Mouse (Mus musculus): ENCODE data around the gene Ttc34. TPM values are rescaled to one million over a fixed set of nuclear protein-coding genes. Genes with fewer than 3 reads are reported as not detected.

The Ttc34 gene
- polyA plus RNA-seq, 1 experiment: not detected

DNA sequence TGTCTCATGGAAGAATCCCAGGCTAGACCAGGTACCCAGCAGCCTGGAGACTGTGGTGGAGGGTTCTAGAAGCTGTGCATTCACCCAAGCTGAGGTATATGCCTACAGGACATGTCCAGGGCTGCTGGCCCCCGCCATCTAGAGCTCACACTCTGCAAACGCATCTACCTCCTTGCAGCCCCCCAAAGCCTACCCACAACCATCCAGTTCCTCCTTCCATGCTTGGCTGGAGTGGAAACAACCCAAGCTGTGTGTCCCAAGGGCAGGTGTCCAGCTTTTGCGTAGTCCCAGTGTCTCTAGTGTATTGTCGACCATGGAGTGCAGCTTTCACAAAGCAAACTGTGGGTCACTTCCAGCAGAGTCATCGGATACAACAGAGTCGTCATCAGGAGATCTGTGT is 30.0 kb downstream of the Ttc34 start:
- Histone ChIP-seq H3K4me1 (ENCODE audit: control insufficient read depth, insufficient read depth, low read length) (peaks cover 6% of the 10 kb centered on the region), H3K27ac (ENCODE audit: insufficient read depth, low read depth, low read length) (no peak overlapping the region), H3K4me3 (ENCODE audit: insufficient read depth, low read length) (no peak overlapping the region)
- TF ChIP-seq CTCF (IDR thresholded peaks at IDR 0.05; ENCODE audit: low read depth, low read length) (no peak), POLR2A (IDR thresholded peaks at IDR 0.05; ENCODE audit: borderline replicate concordance, low read depth, low read length) (no peak)

- no peak within 1 kb of the TSS for H3K4me3 ChIP-seq (ENCODE audit: insufficient read depth, low read length)
- no peak within 1 kb of the TSS for H3K27ac ChIP-seq (ENCODE audit: insufficient read depth, low read depth, low read length)
- TF ChIP-seq CTCF (IDR thresholded peaks at IDR 0.05; ENCODE audit: low read depth, low read length) (no peak), POLR2A (IDR thresholded peaks at IDR 0.05; ENCODE audit: borderline replicate concordance, low read depth, low read length) (no peak)
Measured at GRCm38 (mm10) chr4:154869440-154869839, 32.2 kb downstream of the Ttc34 start, which contains the start of gene Mmel1. Gene Mmel1, plus strand, starts transcription at chr4:154869585.

DNA sequence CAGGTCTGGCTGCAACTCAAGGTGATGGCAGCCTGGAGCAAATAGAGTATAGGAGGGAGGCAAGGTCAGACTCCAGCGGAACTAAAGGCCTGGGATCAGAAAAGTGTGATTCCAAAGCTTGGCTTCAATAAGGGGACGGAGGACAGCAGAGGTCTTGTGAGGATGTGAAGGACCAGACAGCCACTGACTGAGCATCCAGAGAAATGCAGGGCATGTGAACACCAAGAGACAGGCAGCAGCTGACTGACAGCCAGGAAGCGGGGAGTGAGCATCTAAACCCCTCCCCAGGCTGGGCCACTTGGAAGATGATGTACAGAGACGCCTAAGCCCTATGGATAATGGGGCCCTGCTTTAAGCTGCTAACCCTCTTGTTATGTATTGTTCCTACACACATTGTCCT is 33.5 kb downstream of the Ttc34 start:
- no peak for TF ChIP-seq CTCF (IDR thresholded peaks at IDR 0.05; ENCODE audit: low read depth, low read length)
- no peak for TF ChIP-seq POLR2A (IDR thresholded peaks at IDR 0.05; ENCODE audit: borderline replicate concordance, low read depth, low read length)
- Histone ChIP-seq H3K4me1 (ENCODE audit: control insufficient read depth, insufficient read depth, low read length) (no peaks in the 10 kb centered on the region), H3K27ac (ENCODE audit: insufficient read depth, low read depth, low read length) (no peak overlapping the region), H3K4me3 (ENCODE audit: insufficient read depth, low read length) (no peak overlapping the region)

More at GRCm38 (mm10) chr4:154869440-154869839, 32.2 kb downstream of the Ttc34 start, which contains the start of gene Mmel1:
- peaks cover 3% of the 10 kb centered on the region for H3K4me1 ChIP-seq (ENCODE audit: control insufficient read depth, insufficient read depth, low read length)

- Histone ChIP-seq H3K4me3 (ENCODE audit: insufficient read depth, low read length) (no peak overlapping the region), H3K27ac (ENCODE audit: insufficient read depth, low read depth, low read length) (no peak overlapping the region), H3K4me1 (ENCODE audit: control insufficient read depth, insufficient read depth, low read length) (no peaks in the 10 kb centered on the region)
- TF ChIP-seq CTCF (IDR thresholded peaks at IDR 0.05; ENCODE audit: low read depth, low read length) (no peak), POLR2A (IDR thresholded peaks at IDR 0.05; ENCODE audit: borderline replicate concordance, low read depth, low read length) (no peak)
Measured at GRCm38 (mm10) chr4:154871757-154872251, 34.5 kb downstream of the Ttc34 start.

GRCm38 (mm10) chr4:154873186-154873585 is 35.9 kb downstream of the Ttc34 start:
- no peak overlapping the region for H3K27ac ChIP-seq (ENCODE audit: insufficient read depth, low read depth, low read length)
- no peak for TF ChIP-seq POLR2A (IDR thresholded peaks at IDR 0.05; ENCODE audit: borderline replicate concordance, low read depth, low read length)
- TF ChIP-seq CTCF (IDR thresholded peaks at IDR 0.05; ENCODE audit: low read depth, low read length): no peak
- H3K4me3 ChIP-seq (ENCODE audit: insufficient read depth, low read length): no peak overlapping the region
- H3K4me1 ChIP-seq (ENCODE audit: control insufficient read depth, insufficient read depth, low read length): peaks cover under 1% of the 10 kb centered on the region

GRCm38 (mm10) chr4:154877864-154878548 is 40.7 kb downstream of the Ttc34 start:
- no peak for TF ChIP-seq POLR2A (IDR thresholded peaks at IDR 0.05; ENCODE audit: borderline replicate concordance, low read depth, low read length)
- peak; percentile 61 for TF ChIP-seq CTCF (IDR thresholded peaks at IDR 0.05; ENCODE audit: low read depth, low read length)
- H3K27ac ChIP-seq (ENCODE audit: insufficient read depth, low read depth, low read length): 0 out of 2 replicates have a peak overlapping the region, but pooled peaks have one; percentile 2
- peaks cover 4% of the 10 kb centered on the region for H3K4me1 ChIP-seq (ENCODE audit: control insufficient read depth, insufficient read depth, low read length)
- H3K4me3 ChIP-seq (ENCODE audit: insufficient read depth, low read length): peak overlapping the region; percentile 53

- no peak for TF ChIP-seq CTCF (IDR thresholded peaks at IDR 0.05; ENCODE audit: low read depth, low read length)
- TF ChIP-seq POLR2A (IDR thresholded peaks at IDR 0.05; ENCODE audit: borderline replicate concordance, low read depth, low read length): no peak
- no peak overlapping the region for H3K4me3 ChIP-seq (ENCODE audit: insufficient read depth, low read length)
- no peak overlapping the region for H3K27ac ChIP-seq (ENCODE audit: insufficient read depth, low read depth, low read length)
- H3K4me1 ChIP-seq (ENCODE audit: control insufficient read depth, insufficient read depth, low read length): peaks cover 10% of the 10 kb centered on the region
Measured at GRCm38 (mm10) chr4:154880730-154881129, 43.5 kb downstream of the Ttc34 start.

- Histone ChIP-seq H3K27ac (ENCODE audit: insufficient read depth, low read depth, low read length) (no peak overlapping the region), H3K4me3 (ENCODE audit: insufficient read depth, low read length) (no peak overlapping the region), H3K4me1 (ENCODE audit: control insufficient read depth, insufficient read depth, low read length) (peaks cover 10% of the 10 kb centered on the region)
- TF ChIP-seq POLR2A (IDR thresholded peaks at IDR 0.05; ENCODE audit: borderline replicate concordance, low read depth, low read length) (no peak), CTCF (IDR thresholded peaks at IDR 0.05; ENCODE audit: low read depth, low read length) (no peak)
Measured at GRCm38 (mm10) chr4:154882014-154882659, 44.9 kb downstream of the Ttc34 start.

GRCm38 (mm10) chr4:154885416-154885815 is 48.2 kb downstream of the Ttc34 start:
- no peak overlapping the region for H3K4me3 ChIP-seq (ENCODE audit: insufficient read depth, low read length)
- H3K27ac ChIP-seq (ENCODE audit: insufficient read depth, low read depth, low read length): no peak overlapping the region
- TF ChIP-seq CTCF (IDR thresholded peaks at IDR 0.05; ENCODE audit: low read depth, low read length) (no peak), POLR2A (IDR thresholded peaks at IDR 0.05; ENCODE audit: borderline replicate concordance, low read depth, low read length) (no peak)
- H3K4me1 ChIP-seq (ENCODE audit: control insufficient read depth, insufficient read depth, low read length): peaks cover 6% of the 10 kb centered on the region
